Mouse (Mus musculus) neural tube, embryonic 15.5 days (tissue): ENCODE data around the gene Khk. TPM values are rescaled to one million over a fixed set of nuclear protein-coding genes. Genes with fewer than 3 reads are reported as not detected.

Experiments
- ATAC-seq: fragments of 200-750 bp; cut with Nextera tagmentation; 2 replicates; pipeline ENCODE4 v1.8.0; 2017; ENCODE audit warnings: mild to moderate bottlenecking, moderate TSS enrichment, moderate library complexity; ENCODE audit not compliant: low FRiP score
- H3K27ac ChIP-seq: fragments of 300-500 bp; sonication (generic); replicated peaks from 2 replicates; pipeline ENCODE4 v1.5.1; 2015; ENCODE audit warnings: mild to moderate bottlenecking, inconsistent platforms
- H3K27me3 ChIP-seq: fragments of 300-500 bp; sonication (generic); replicated peaks from 2 replicates; pipeline ENCODE4 v1.6.1; 2015; ENCODE audit warnings: inconsistent platforms
- H3K36me3 ChIP-seq: fragments of 300-500 bp; sonication (generic); 2 replicates; pipeline ENCODE4 v1.6.1; 2015; ENCODE audit warnings: inconsistent platforms
- H3K4me1 ChIP-seq: fragments of 300-500 bp; sonication (generic); 2 replicates; pipeline ENCODE4 v1.6.1; 2015; ENCODE audit warnings: inconsistent platforms
- H3K4me2 ChIP-seq: fragments of 300-500 bp; sonication (generic); 2 replicates; pipeline ENCODE4 v1.6.1; 2015; ENCODE audit warnings: inconsistent platforms, mild to moderate bottlenecking, moderate library complexity
- H3K4me3 ChIP-seq: fragments of 300-500 bp; sonication (generic); replicated peaks from 2 replicates; pipeline ENCODE4 v1.5.1; 2015; ENCODE audit warnings: mild to moderate bottlenecking, inconsistent platforms
- H3K9ac ChIP-seq: fragments of 300-500 bp; sonication (generic); replicated peaks from 2 replicates; pipeline ENCODE4 v1.6.1; 2015; ENCODE audit warnings: mild to moderate bottlenecking, inconsistent platforms
- H3K9me3 ChIP-seq: fragments of 300-500 bp; sonication (generic); replicated peaks from 2 replicates; pipeline ENCODE4 v1.6.1; 2016; ENCODE audit warnings: inconsistent platforms
- WGBS: fragments of 180-500 bp; shearing (Covaris S2); methylation state at CpG from one replicate; pipeline ENCODE4 v1.1.7; 2015; ENCODE audit warnings: mixed read lengths; 5-methylcytosine and 5-hydroxymethylcytosine counted together
- polyA plus RNA-seq: library from polyadenylated mRNA; unstranded; fragments of >200 nt; fragmentation: Nextera tagmentation; extraction: Ambion mirVana; gene quantifications from 2 replicates; pipeline ENCODE4 v1.2.1, GENCODE M21; 2015

Gene Khk
- polyA plus RNA-seq, 1 experiment from 2014 or later = 12.7 TPM

GRCm38 (mm10) chr5:30889088-30889754, 32.0 kb upstream of the Khk start:
- H3K36me3 ChIP-seq = peaks cover 34% of the 10 kb centered on the region
- H3K4me2 ChIP-seq = peak overlapping the region; percentile 68
- peak overlapping the region; percentile 97 for H3K27ac ChIP-seq
- no peaks in the 10 kb centered on the region for H3K9me3 ChIP-seq
- ATAC-seq = peak; percentile 19
- H3K4me1 ChIP-seq = peaks cover 25% of the 10 kb centered on the region
- under 1% methylated on average over 29 of the region's 42 CpGs for WGBS
- peak overlapping the region; percentile 66 for H3K9ac ChIP-seq
- peak overlapping the region; percentile 57 for H3K4me3 ChIP-seq
- H3K27me3 ChIP-seq = no peaks in the 10 kb centered on the region

GRCm38 (mm10) chr5:30890375-30890774, 30.9 kb upstream of the Khk start:
- Histone ChIP-seq H3K9ac (peak overlapping the region; percentile 66), H3K4me2 (peak overlapping the region; percentile 68), H3K36me3 (peaks cover 46% of the 10 kb centered on the region), H3K9me3 (no peaks in the 10 kb centered on the region), H3K4me3 (peak overlapping the region; percentile 57), H3K27ac (peak overlapping the region; percentile 97; the same call in 1 of the 2 replicates), H3K4me1 (peaks cover 25% of the 10 kb centered on the region), H3K27me3 (no peaks in the 10 kb centered on the region)
- ATAC-seq = no peak
- WGBS = 85% methylated on average over 7 of the region's 7 CpGs

DNA sequence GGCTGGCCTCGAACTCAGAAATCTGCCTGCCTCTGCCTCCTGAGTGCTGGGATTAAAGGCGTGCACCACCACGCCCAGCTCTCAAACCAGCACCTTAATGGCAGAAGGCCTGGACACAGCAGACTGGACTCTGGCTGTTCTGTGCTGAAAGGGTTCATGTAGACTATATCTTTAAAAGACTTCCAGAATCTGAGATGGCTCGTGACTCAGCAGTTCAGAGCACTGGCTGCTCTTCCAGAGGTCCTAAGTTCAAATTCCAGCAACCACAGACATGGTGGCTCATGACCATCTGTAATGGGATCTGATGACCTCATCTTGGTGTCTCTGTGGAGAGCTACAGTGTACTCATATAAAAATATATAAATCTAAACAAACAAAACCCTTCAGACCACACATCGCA, 19.4 kb upstream of the Khk start:
- peaks cover 24% of the 10 kb centered on the region for H3K4me1 ChIP-seq
- no peak overlapping the region for H3K27ac ChIP-seq
- 98% methylated on average over 5 of the region's 5 CpGs for WGBS
- H3K4me3 ChIP-seq = no peak overlapping the region
- no peak overlapping the region for H3K4me2 ChIP-seq
- no peaks in the 10 kb centered on the region for H3K27me3 ChIP-seq
- no peak for ATAC-seq
- no peaks in the 10 kb centered on the region for H3K9me3 ChIP-seq
- H3K36me3 ChIP-seq = peaks cover 54% of the 10 kb centered on the region
- no peak overlapping the region for H3K9ac ChIP-seq

- no peaks in the 10 kb centered on the region for H3K9me3 ChIP-seq
- H3K27me3 ChIP-seq = no peaks in the 10 kb centered on the region
- H3K27ac ChIP-seq = peak within 1 kb of the TSS; percentile 91
- H3K9ac ChIP-seq = peak within 1 kb of the TSS; percentile 81
- H3K4me2 ChIP-seq = peak within 1 kb of the TSS; percentile 96
- H3K36me3 ChIP-seq = peaks cover 26% of the 10 kb centered on the region
- H3K4me3 ChIP-seq = peak within 1 kb of the TSS; percentile 67
- peak; percentile 95 for ATAC-seq
- peaks cover 41% of the 10 kb centered on the region for H3K4me1 ChIP-seq
- WGBS = under 1% methylated on average over 58 of the region's 58 CpGs
Observed at GRCm38 (mm10) chr5:30907413-30908059, 13.7 kb upstream of the Khk start, which contains the start of gene Ost4. TSS of gene Ost4 (minus strand) at chr5:30907788.

DNA sequence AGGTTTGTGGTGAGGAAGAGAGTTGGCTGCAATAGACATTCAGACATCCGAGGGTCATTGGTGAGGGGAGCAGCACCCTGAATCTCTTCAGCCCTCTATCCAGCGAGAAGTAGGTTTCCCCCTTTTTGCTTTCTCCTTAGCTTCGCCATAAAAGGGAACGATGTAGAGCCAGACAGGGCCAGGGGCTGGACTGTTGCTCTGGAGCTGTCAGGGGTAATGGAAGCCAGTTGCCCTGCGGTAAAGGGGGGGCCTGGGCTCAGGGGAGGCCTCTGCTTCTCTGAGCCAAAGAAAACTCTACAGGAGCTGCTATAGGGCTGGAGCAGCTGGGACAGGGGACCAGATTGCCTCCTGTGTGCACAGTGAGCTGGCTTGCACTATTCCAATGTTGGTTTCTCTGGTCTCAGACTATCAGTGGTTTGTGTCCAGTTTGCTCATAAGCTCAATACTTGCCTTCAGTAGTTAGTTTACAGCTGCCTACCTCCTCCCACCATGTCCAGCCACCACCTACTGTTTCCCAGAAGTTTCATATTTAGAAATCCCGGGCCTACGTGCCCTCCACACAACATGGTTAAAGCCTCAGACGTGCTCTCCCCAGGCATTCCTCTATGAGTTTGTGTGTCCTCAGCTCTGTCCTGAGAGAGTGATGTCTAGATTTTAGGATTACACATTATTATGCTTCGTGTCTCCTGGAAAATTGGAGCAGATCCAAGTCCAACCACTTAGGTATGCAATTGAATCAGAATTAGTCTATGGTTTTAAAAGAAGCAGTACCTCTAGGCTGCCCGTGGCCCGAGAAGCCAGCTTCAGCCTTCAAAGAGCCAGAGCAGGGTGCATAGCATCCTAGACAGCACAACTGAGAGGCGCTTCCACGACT, 12.6 kb upstream of the Khk start:
- WGBS = 51% methylated on average over 13 of the region's 13 CpGs
- Histone ChIP-seq H3K27me3 (no peaks in the 10 kb centered on the region), H3K4me1 (peaks cover 48% of the 10 kb centered on the region), H3K4me2 (peak overlapping the region; percentile 96), H3K27ac (peak overlapping the region; percentile 91), H3K36me3 (peaks cover 17% of the 10 kb centered on the region), H3K9me3 (no peaks in the 10 kb centered on the region), H3K9ac (peak overlapping the region; percentile 81), H3K4me3 (peak overlapping the region; percentile 67)
- ATAC-seq = no peak

DNA sequence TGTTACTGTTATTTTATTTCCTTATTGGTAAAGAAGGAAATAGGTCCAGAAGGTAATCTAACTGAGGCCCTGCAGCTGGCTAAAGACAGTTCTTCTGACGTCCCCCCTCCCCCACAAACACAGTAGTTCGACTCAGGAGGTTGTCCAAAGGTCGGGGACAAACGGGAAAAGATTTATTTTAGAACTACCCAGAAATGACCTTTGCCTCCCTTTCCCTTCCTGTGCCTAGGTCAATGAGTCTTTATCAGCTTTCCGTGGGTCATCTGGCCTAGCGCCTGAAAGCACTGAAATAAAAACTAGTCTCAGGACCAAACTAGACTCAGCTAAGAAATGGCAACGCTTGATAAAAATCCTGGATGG, 12.0 kb upstream of the Khk start:
- Histone ChIP-seq H3K4me1 (peaks cover 48% of the 10 kb centered on the region), H3K9ac (no peak overlapping the region), H3K27me3 (no peaks in the 10 kb centered on the region), H3K4me3 (no peak overlapping the region), H3K9me3 (no peaks in the 10 kb centered on the region), H3K4me2 (no peak overlapping the region), H3K27ac (peak overlapping the region; percentile 91), H3K36me3 (peaks cover 11% of the 10 kb centered on the region)
- no peak for ATAC-seq
- WGBS = 48% methylated on average over 7 of the region's 7 CpGs

- peaks cover 6% of the 10 kb centered on the region for H3K36me3 ChIP-seq
- H3K27ac ChIP-seq = no peak overlapping the region
- H3K4me1 ChIP-seq = peaks cover 43% of the 10 kb centered on the region
- no peak for ATAC-seq
- no peak overlapping the region for H3K9ac ChIP-seq
- no peak overlapping the region for H3K4me3 ChIP-seq
- WGBS = 82% methylated on average over 7 of the region's 7 CpGs
- no peak overlapping the region for H3K4me2 ChIP-seq
- H3K9me3 ChIP-seq = no peaks in the 10 kb centered on the region
- no peaks in the 10 kb centered on the region for H3K27me3 ChIP-seq
Observed at GRCm38 (mm10) chr5:30909863-30910262, 11.4 kb upstream of the Khk start.

DNA sequence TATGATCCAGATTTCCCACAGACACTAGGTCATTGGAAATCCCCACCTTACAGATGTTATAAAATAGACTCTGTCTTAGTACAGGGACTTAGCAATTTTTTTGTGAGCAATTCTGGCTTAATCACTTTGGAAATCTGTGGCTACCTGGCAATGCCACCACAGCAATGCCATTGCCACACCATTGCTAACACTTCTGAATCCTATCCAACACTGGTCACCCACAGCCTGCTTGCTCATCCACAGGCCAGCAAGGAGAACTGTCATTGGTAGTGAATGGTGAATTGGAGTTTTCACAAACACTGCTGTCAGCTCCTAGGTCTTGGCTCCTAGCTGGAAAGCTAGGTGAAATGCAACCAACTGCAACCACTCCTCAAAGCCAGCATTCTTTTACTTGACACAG, 10.8 kb upstream of the Khk start:
- H3K9me3 ChIP-seq = no peaks in the 10 kb centered on the region
- H3K9ac ChIP-seq = no peak overlapping the region
- H3K4me3 ChIP-seq = no peak overlapping the region
- H3K4me1 ChIP-seq = peaks cover 39% of the 10 kb centered on the region
- H3K27me3 ChIP-seq = no peaks in the 10 kb centered on the region
- no peak overlapping the region for H3K4me2 ChIP-seq
- ATAC-seq = no peak
- H3K36me3 ChIP-seq = peaks cover 4% of the 10 kb centered on the region; the same call in 1 of the 2 replicates
- H3K27ac ChIP-seq = no peak overlapping the region

DNA sequence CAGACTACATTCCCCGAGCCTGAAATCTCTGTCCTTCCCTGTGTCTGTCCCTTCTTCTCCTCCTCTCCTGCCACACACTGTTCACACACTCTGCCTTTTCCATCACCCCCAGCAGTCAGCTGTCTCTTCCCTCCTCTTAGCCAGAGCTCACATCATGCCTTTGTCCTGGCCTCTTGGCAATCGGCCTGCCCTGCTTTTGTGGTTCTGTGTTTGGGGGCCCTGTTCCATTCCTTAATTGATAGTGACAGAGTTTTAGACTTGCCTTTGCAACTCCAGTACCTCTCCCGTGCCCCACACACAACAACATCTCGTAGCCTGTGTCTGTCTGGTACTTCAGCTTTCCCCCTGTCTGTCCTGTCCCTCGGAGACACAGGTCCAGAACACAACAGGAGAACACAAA, 9.1 kb upstream of the Khk start:
- Histone ChIP-seq H3K9me3 (no peaks in the 10 kb centered on the region), H3K4me2 (no peak overlapping the region), H3K4me3 (no peak overlapping the region), H3K27ac (peak overlapping the region; percentile 74), H3K36me3 (no peaks in the 10 kb centered on the region), H3K4me1 (peaks cover 33% of the 10 kb centered on the region), H3K9ac (no peak overlapping the region), H3K27me3 (no peaks in the 10 kb centered on the region)
- 54% methylated on average over 5 of the region's 5 CpGs for WGBS
- no peak for ATAC-seq

GRCm38 (mm10) chr5:30913060-30913841, 8.0 kb upstream of the Khk start, which contains the start of gene Emilin1:
TSS of gene Emilin1 (plus strand) at chr5:30913402.
- Histone ChIP-seq H3K27me3 (no peaks in the 10 kb centered on the region), H3K27ac (peak within 1 kb of the TSS; percentile 74), H3K4me2 (peak within 1 kb of the TSS; percentile 49), H3K36me3 (no peaks in the 10 kb centered on the region), H3K4me1 (peaks cover 28% of the 10 kb centered on the region), H3K9me3 (no peaks in the 10 kb centered on the region), H3K4me3 (peak within 1 kb of the TSS; percentile 33), H3K9ac (peak within 1 kb of the TSS; percentile 36; the same call in 1 of the 2 replicates)
- WGBS = 47% methylated on average over 10 of the region's 13 CpGs
- no peak for ATAC-seq

DNA sequence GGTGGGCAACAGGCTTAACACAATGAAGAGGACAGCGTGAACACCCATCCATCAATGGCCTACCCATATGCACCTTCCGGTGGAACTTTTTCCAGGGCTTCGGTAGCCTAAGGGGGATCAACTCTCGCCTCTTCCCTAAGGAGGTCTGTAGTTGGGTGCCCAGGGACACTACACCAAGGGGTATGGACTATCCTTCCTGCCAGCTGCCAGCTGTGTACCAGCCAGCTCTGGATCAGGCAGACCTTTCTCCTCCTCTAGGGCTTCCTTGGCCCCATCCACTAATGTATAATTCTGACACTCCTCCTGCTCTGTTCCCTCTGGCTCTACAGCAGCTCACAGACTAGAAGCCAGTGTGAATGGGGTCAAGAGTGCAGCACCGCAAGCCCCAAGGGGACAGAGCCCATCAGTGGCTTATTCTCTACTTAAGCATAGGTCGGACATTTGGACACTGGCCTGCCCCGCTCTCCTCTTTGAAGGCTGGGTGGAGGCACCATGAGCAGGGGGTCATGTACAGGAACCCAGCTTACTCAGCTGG, 7.1 kb upstream of the Khk start:
- Histone ChIP-seq H3K9me3 (no peaks in the 10 kb centered on the region), H3K4me2 (peak overlapping the region; percentile 49), H3K27me3 (no peaks in the 10 kb centered on the region), H3K9ac (peak overlapping the region; percentile 36; the same call in 1 of the 2 replicates), H3K4me1 (peaks cover 22% of the 10 kb centered on the region), H3K4me3 (peak overlapping the region; percentile 33), H3K27ac (peak overlapping the region; percentile 74), H3K36me3 (no peaks in the 10 kb centered on the region)
- ATAC-seq = no peak
- 85% methylated on average over 7 of the region's 7 CpGs for WGBS
